Mouse (Mus musculus) cerebellum, adult 2 months (tissue): ENCODE measurements around the gene Mlph.

Experiments
- CTCF ChIP-seq: fragments of 200-500 bp; IDR thresholded peaks from 2 replicates; pipeline ENCODE4 v1.5.1; 2011; ENCODE audit warnings: low read depth, mild to moderate bottlenecking, control low read depth, low read length, moderate library complexity, borderline replicate concordance; ENCODE audit not compliant: insufficient read depth
- POLR2A ChIP-seq: fragments of 200-500 bp; IDR thresholded peaks from 2 replicates; pipeline ENCODE4 v1.6.1; 2011; ENCODE audit warnings: low read length, control low read depth, borderline replicate concordance; ENCODE audit not compliant: insufficient read depth

DNA sequence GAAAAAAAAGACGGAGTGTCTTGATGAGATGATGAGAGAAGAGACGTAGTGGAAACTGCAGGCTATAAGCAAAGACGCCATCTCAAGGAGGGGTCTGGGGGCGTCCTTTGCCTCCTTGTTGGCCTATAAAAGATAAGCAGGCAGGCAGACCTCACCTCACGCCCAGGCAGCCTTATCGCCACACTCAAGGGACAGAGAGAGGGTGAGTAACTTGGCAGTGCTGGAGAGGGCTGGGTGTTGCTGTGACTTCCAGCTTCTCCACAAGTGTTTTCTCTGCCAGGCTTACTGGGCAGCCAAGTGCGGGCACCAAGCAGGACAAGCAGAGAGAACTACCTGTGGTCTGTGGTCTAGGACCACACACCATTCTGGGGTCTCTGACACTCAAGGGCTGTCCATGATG, 36.8 kb downstream of the Mlph start:
- TF ChIP-seq CTCF (no peak), POLR2A (no peak)
